Mouse (Mus musculus) left cerebral cortex, postnatal 4 days (tissue): ENCODE measurements at regions not wholly inside any gene's neighbourhood (a gene's known extent, or its start where the extent isn't known, plus 50 kb on each side); places are given as distances from the start of the nearest gene placed in this dataset.
A peak's percentile ranks its signal among the peaks of the same experiment; 100 is the strongest.

Experiments used
- DNase-seq: peaks from one replicate; pipeline ENCODE4 v3.0.0-alpha.2; 2022
- intact Hi-C: fragments of 180-260 bp; cut with DNase I; formaldehyde crosslinking; loops from one replicate; pipeline ENCODE4 v1.15.1; 2025

DNA sequence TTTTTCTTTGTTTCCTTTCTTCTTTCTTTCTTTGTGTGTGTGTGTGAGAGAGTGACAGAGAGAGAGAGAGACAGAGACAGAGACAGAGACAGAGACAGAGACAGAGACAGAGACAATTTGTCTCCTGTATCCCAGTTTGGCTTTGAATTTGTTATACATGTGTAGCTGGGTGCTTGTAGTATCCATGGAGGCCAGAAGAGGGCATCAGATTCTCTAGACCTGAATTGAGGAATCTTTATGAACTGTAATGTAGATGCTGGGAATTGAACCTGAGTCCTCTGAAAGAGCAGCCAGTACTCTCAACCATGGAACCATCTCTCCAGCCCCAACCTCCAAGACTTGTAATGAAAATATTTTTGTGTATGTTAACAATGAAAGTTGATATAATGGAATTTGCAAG, 190.2 kb upstream of the Sgcd start:
- DNase-seq = peak; percentile 10
- intact Hi-C loops = loop anchor here (5.0 kb wide), 1 partner anchor 593 kb away; no protein-coding TSS in a partner anchor

DNA sequence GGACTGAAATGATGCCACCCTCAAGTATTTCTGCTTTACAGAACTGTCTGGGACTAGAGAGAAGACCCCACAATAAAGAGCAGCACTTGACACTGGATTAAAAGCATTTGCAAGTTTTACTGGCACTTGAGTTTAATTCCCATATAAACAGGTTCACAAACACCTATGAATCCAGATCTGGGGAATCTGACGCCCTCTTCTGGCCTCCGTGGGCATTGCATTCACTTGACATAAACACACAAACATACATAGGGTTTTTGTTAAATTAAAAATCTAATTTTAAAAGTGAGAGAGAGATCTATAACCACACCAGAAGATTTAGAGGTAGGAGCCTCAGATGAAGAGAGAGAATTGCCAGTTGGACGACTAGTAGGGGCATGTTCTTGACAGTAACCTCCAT, 189.4 kb upstream of the Sgcd start:
- intact Hi-C loops = loop anchor here (5.0 kb wide), 1 partner anchor 594 kb away; no protein-coding TSS in a partner anchor
- DNase-seq = peak; percentile 1

DNA sequence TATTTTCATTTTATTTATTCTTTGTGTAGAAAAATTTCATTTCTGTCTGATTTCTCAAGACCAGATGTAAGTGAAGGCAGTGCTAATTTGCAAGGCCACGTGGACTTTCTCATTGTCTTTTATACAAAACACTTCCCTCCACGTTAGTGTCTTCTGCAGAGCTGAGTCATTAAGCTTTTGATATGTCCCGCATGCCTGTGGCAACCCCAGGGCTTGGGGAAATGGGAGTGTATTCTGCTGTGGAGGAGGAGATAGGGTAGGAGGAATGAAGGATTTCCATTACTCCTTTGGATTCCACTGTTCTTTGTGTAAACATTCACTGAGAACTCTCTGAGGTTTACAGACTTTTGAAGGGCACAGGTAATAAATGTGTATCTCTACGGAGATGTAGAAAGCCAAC, 187.7 kb upstream of the Sgcd start:
- no peak for DNase-seq
- intact Hi-C loops = loop anchor here (5.0 kb wide), 1 partner anchor 596 kb away; no protein-coding TSS in a partner anchor

DNA sequence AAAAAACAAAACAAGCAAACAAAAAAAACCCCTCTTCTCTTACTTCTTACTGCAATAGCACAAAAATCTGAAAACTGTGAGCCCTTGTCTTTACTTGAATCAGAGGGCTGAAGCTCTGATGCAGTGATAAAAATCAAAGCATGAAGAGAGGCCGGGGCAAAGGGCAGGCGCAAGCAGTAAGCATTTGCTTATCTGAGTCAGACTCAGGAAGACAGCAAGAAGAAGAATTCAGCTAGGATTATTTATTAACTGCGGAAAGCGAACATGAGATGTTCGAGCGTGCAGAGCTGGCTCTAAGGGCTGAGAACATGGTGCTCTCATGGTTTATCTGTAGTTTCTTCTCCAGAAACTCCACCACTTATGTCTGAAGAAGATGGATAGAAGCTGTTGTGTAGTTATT, 163.4 kb upstream of the Sgcd start:
- intact Hi-C loops = no loop called here
- DNase-seq = no peak

DNA sequence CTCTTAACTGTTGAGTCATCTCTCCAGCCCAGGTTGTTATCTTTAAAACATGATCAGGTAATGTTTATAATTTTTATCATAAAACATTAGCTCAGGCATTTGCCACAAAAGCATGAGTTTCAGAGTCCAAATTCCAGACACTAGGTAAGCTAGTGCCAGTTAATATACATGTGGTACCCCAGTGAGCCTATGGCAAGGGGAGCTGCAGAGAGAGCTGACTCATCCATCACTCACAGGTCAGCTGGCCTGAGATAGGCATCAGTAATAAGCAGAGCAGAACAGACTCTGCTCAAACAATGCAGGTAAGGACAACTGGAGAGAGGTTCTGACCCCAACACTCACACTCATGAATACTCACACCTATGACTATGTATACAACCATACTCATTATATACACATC, 144.6 kb upstream of the Sgcd start:
- intact Hi-C loops = no loop called here
- no peak for DNase-seq

DNA sequence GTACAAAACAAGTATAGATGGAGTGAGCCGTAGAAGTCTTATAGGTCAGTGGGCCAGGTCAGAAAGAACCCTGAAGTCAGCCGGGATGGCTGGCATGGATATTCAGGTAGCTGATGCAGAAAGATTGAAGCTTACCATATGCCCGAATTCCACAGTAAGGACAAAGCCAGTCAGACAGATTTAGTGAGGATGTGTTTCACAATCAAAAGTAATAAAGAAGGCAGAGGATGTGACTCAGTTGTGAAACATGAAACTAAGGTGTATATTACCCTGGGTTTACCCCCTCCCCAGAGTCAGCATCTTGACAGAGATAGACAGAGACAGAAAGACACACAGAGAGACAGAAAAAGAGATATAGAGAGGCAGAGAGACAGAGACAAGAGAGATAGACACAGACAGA, 109.3 kb upstream of the Sgcd start:
- no peak for DNase-seq
- intact Hi-C loops = no loop called here

DNA sequence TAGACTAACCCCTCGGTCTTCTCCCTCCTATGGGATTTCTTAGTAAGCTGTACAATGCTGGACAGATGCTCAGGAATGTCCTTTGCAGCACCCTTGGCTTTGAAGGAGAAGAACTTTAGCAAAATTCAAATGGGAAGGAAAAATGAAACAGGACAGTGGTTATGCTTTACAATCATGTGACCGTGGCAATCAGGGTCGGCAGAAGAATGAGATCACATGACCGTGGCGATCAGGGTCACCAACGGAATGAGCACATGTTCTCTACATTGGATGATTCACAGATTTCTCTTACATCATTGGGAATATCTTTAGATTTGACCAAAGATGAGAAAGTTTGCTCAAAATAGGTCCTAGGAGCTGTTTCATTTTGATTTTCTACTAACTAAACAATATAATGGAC, 108.7 kb upstream of the Sgcd start:
- intact Hi-C loops = no loop called here
- DNase-seq = no peak

DNA sequence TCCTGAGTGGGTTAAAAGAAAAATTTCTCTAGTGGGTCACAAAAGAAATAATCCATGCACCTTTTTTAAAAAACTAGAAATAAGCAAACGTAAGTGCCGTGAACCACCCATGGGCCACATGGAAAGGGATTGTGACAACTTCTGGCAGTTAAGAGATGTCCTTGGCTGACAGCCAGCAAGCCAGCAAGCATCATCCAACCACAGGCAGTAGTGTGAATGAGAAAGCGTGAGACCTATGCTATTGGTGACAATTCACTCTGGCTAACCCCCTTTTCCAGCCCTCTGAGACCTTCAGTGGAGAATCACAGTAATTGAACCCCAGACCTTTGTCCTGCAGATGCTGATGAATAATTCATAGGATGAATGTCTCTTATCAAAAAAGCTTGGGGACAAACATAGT, 78.3 kb upstream of the Sgcd start:
- intact Hi-C loops = no loop called here
- DNase-seq = peak; percentile 80

DNA sequence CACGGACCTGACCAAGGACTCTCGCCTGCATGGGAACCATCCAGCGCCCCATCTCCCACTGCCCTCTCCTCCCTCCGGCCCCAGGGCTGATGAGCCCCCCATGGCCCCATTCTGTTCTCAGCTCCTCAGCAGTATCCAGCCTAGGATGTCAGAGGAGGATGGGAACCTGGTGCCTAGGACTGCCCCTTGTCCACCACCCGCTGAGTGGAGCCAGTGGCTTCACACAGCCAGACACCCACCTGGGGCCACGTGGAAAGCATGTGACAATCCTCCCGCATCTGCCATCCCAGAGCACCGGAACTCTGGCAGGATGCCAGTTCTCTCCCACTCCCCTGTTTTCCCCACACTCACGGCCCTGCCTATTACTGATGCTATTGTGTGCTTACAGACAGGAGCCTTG, 75.0 kb upstream of the Sgcd start:
- intact Hi-C loops = no loop called here

DNA sequence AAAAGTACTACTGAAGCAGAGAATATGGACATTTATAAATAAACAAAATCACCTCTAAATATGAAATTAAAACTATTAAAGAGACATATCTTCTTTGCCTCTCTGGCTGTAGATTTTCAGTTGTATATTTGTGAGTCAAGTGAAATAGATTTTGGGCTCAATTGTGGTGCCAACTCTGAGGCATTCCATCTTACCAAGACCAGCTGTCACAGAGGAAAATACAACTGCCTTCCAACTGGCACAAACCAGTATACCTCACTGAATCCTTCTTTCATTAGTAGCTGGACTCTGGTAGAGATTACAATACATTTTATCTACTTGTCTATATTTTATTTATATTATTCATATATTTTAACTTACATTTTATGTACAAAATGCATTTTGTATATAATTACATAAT, 72.7 kb upstream of the Sgcd start:
- no peak for DNase-seq
- intact Hi-C loops = no loop called here

More for the DNA sequence above, 75.0 kb upstream of the Sgcd start:
- DNase-seq = no peak

DNA sequence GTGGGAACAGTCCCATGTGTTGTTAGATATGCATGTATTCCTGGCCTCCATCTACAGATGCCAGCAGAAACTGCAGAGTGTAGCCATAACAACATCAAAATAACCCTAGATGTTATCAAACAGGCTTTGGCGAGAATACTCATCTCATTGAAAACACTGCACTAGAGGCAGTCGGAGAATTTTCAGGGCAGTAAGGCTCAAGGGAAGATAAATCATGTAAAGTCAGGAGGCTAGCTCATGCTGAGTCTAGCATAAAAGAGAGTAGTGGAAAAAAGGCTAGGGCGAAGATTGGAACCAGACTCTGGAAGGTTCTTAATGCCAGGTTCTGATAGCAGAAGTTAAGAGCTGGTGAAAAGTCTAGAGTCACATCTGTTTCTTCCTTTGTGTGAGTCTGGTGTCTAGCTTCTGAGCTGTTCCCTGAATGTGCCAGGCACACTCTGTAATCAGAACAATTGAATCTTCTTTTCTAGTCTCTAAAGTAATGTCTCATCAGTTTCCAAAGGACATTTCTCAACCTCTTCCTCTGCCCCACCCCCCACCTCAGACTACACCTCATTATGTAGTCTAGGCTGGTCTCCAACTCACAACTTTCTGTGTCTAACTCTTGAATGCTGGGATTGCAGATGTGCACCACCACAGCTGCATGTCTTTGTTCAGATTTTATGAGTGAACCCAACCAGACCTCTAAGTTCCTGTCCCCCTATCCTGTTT, 62.5 kb upstream of the Sgcd start:
- intact Hi-C loops = no loop called here

DNA sequence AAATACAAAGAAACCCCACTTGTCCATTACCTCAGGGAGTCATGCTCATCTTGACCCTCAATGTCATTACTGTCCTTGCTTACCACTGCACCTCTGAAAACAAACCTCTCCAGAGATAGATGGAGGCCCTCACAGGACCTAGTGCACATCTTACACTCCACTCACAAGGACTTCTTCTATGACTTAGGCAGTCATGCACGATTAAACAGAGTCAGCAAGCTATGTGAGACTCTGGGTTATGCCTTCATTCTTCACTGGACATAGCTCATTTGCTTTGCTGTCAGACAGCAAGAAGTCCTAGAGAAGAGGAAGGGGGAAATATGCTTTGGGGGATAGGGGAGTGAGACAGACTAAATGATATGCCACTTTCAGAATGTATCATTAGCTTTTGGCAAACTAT, 59.5 kb upstream of the Sgcd start:
- DNase-seq = no peak
- intact Hi-C loops = no loop called here

More for the DNA sequence above, 62.5 kb upstream of the Sgcd start:
- no peak for DNase-seq
